Mouse (Mus musculus) heart, embryonic 16.5 days (tissue): Measurements from ENCODE around the gene AI182371. TPM values are rescaled to one million over a fixed set of nuclear protein-coding genes. Genes with fewer than 3 reads are reported as not detected.

Experiments
- ATAC-seq: fragments of 200-750 bp; cut with Nextera tagmentation; replicated peaks from 2 replicates; pipeline ENCODE4 v1.8.0; 2017; ENCODE audit warnings: moderate number of reproducible peaks; ENCODE audit not compliant: insufficient read depth, low FRiP score; ENCODE audit errors: extremely low read depth
- H3K27ac ChIP-seq: fragments of 300-500 bp; sonication (generic); 2 replicates; pipeline ENCODE4 v1.5.1; 2014; ENCODE audit warnings: mild to moderate bottlenecking, low read length, control low read depth, moderate library complexity
- H3K27me3 ChIP-seq: fragments of 300-500 bp; sonication (generic); 2 replicates; pipeline ENCODE4 v1.6.1; 2014; ENCODE audit warnings: low read length, mixed read lengths; ENCODE audit not compliant: control insufficient read depth, insufficient read depth
- H3K36me3 ChIP-seq: fragments of 300-500 bp; sonication (generic); 2 replicates; pipeline ENCODE4 v1.6.1; 2014; ENCODE audit not compliant: control insufficient read depth, insufficient read depth
- H3K4me1 ChIP-seq: fragments of 300-500 bp; sonication (generic); 2 replicates; pipeline ENCODE4 v1.6.1; 2014; ENCODE audit warnings: low read length, mixed read lengths; ENCODE audit not compliant: control insufficient read depth, insufficient read depth
- H3K4me2 ChIP-seq: fragments of 300-500 bp; sonication (generic); 2 replicates; pipeline ENCODE4 v1.6.1; 2014; ENCODE audit warnings: low read depth, mild to moderate bottlenecking, control low read depth, low read length
- H3K4me3 ChIP-seq: fragments of 300-500 bp; sonication (generic); 2 replicates; pipeline ENCODE4 v1.5.1; 2014; ENCODE audit warnings: mild to moderate bottlenecking, control low read depth, low read length
- H3K9ac ChIP-seq: fragments of 300-500 bp; sonication (generic); 2 replicates; pipeline ENCODE4 v1.6.1; 2014; ENCODE audit warnings: low read length, control low read depth
- H3K9me3 ChIP-seq: fragments of 300-500 bp; sonication (generic); replicated peaks from 2 replicates; pipeline ENCODE4 v1.6.1; 2016; ENCODE audit warnings: low read length; ENCODE audit not compliant: control insufficient read depth
- WGBS: fragments of 180-500 bp; shearing (Covaris S2); extraction: QIAGEN DNeasy Blood & Tissue Kit; methylation state at CpG from one replicate; pipeline ENCODE4 v1.1.7; 2014; 5-methylcytosine and 5-hydroxymethylcytosine counted together
- polyA plus RNA-seq: library from polyadenylated mRNA; unstranded; fragments of >200 nt; fragmentation: Nextera tagmentation; extraction: Ambion mirVana; gene quantifications from 2 replicates; pipeline ENCODE4 v1.2.1, GENCODE M21; 2015

AI182371 gene
- polyA plus RNA-seq, 1 experiment from 2014 or later, result 0.42 TPM

GRCm38 (mm10) chr2:35087418-35087817 lies 13.9 kb downstream of the AI182371 start:
- Histone ChIP-seq H3K4me2 (no peak overlapping the region), H3K27ac (no peak overlapping the region), H3K4me1 (no peaks in the 10 kb centered on the region), H3K4me3 (no peak overlapping the region), H3K9me3 (no peaks in the 10 kb centered on the region), H3K9ac (no peak overlapping the region), H3K27me3 (no peaks in the 10 kb centered on the region), H3K36me3 (no peaks in the 10 kb centered on the region)
- WGBS, result 66% methylated on average over 4 of the region's 4 CpGs
- no peak for ATAC-seq

GRCm38 (mm10) chr2:35079166-35079565 lies 22.2 kb downstream of the AI182371 start:
- 66% methylated on average over 6 of the region's 6 CpGs for WGBS
- Histone ChIP-seq H3K4me1 (no peaks in the 10 kb centered on the region), H3K27ac (no peak overlapping the region), H3K9me3 (no peaks in the 10 kb centered on the region), H3K9ac (no peak overlapping the region), H3K36me3 (no peaks in the 10 kb centered on the region), H3K27me3 (no peaks in the 10 kb centered on the region), H3K4me2 (no peak overlapping the region), H3K4me3 (no peak overlapping the region)
- no peak for ATAC-seq

DNA sequence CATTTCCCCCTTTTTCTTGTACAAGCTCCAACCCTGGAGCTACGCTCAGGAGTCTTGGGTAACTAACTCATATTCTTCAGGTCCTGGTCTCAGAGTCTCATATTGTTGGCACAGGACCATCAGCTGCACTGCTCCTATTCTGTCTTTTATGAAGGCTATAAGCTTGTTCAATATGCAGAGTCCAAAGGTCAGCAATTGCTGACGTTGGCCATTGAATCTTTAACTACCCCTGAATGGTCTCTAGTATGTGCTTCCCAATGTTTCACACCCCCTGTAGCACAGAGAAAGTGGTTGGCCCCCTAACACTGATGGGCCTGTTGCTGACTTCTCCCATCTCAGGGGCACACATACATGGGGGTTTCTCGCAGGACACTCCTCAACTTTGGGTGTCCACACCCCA lies 27.0 kb downstream of the AI182371 start:
- WGBS, result 88% methylated on average over 3 of the region's 3 CpGs
- no peaks in the 10 kb centered on the region for H3K9me3 ChIP-seq
- H3K9ac ChIP-seq, result no peak overlapping the region
- no peaks in the 10 kb centered on the region for H3K27me3 ChIP-seq
- H3K27ac ChIP-seq, result no peak overlapping the region
- H3K4me1 ChIP-seq, result no peaks in the 10 kb centered on the region
- H3K36me3 ChIP-seq, result no peaks in the 10 kb centered on the region
- no peak overlapping the region for H3K4me2 ChIP-seq
- no peak for ATAC-seq
- H3K4me3 ChIP-seq, result no peak overlapping the region

DNA sequence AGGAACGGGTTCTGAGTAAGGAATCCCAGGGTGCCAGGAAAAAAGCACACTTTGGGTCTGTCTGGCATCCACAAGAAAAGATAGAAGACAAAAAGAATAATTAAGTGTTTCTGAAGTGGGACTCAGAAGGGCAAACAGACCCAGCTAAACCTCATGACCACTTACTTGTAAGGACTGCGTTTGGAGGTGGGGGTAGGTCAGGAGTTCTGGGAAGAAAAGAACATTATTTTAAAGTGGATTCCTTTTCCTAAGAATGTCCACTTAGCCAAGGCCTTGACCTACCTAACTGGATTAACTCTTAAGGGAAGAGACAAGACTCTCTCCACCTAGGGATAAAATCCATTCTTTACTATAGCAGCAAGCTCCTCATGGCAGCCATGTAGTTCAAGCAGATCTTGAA lies 28.8 kb downstream of the AI182371 start:
- no peak for ATAC-seq
- Histone ChIP-seq H3K9me3 (no peaks in the 10 kb centered on the region), H3K4me2 (no peak overlapping the region), H3K4me1 (no peaks in the 10 kb centered on the region), H3K27me3 (no peaks in the 10 kb centered on the region), H3K36me3 (no peaks in the 10 kb centered on the region), H3K4me3 (no peak overlapping the region), H3K9ac (no peak overlapping the region), H3K27ac (no peak overlapping the region)
- WGBS, result 68% methylated on average over 2 of the region's 2 CpGs

GRCm38 (mm10) chr2:35070275-35070674 lies 31.1 kb downstream of the AI182371 start:
- ATAC-seq, result no peak
- Histone ChIP-seq H3K4me2 (no peak overlapping the region), H3K9ac (no peak overlapping the region), H3K4me1 (no peaks in the 10 kb centered on the region), H3K36me3 (no peaks in the 10 kb centered on the region), H3K4me3 (no peak overlapping the region), H3K9me3 (no peaks in the 10 kb centered on the region), H3K27ac (no peak overlapping the region), H3K27me3 (no peaks in the 10 kb centered on the region)
- WGBS, result 79% methylated on average over 4 of the region's 4 CpGs

- no peak overlapping the region for H3K4me2 ChIP-seq
- 95% methylated on average over 1 of the region's 1 CpGs for WGBS
- no peaks in the 10 kb centered on the region for H3K27me3 ChIP-seq
- no peak overlapping the region for H3K9ac ChIP-seq
- H3K36me3 ChIP-seq, result no peaks in the 10 kb centered on the region
- H3K27ac ChIP-seq, result no peak overlapping the region
- no peak overlapping the region for H3K4me3 ChIP-seq
- no peaks in the 10 kb centered on the region for H3K4me1 ChIP-seq
- no peak for ATAC-seq
- no peaks in the 10 kb centered on the region for H3K9me3 ChIP-seq
Measured at GRCm38 (mm10) chr2:35069124-35069523, 32.2 kb downstream of the AI182371 start.

- Histone ChIP-seq H3K27ac (no peak overlapping the region), H3K9me3 (no peaks in the 10 kb centered on the region), H3K36me3 (no peaks in the 10 kb centered on the region), H3K9ac (no peak overlapping the region), H3K4me1 (no peaks in the 10 kb centered on the region), H3K4me3 (no peak overlapping the region), H3K27me3 (no peaks in the 10 kb centered on the region), H3K4me2 (no peak overlapping the region)
- no peak for ATAC-seq
- WGBS, result 77% methylated on average over 11 of the region's 11 CpGs
Measured at GRCm38 (mm10) chr2:35067117-35067516, 34.2 kb downstream of the AI182371 start.

- H3K9me3 ChIP-seq, result no peaks in the 10 kb centered on the region
- no peak overlapping the region for H3K4me3 ChIP-seq
- H3K4me1 ChIP-seq, result no peaks in the 10 kb centered on the region
- no peak overlapping the region for H3K9ac ChIP-seq
- no peak overlapping the region for H3K27ac ChIP-seq
- no peaks in the 10 kb centered on the region for H3K36me3 ChIP-seq
- no peak overlapping the region for H3K4me2 ChIP-seq
- 80% methylated on average over 13 of the region's 13 CpGs for WGBS
- H3K27me3 ChIP-seq, result no peaks in the 10 kb centered on the region
- ATAC-seq, result no peak
Measured at GRCm38 (mm10) chr2:35066525-35067082, 34.7 kb downstream of the AI182371 start.

- no peaks in the 10 kb centered on the region for H3K4me1 ChIP-seq
- WGBS, result 81% methylated on average over 6 of the region's 6 CpGs
- no peak overlapping the region for H3K4me3 ChIP-seq
- no peaks in the 10 kb centered on the region for H3K9me3 ChIP-seq
- H3K27ac ChIP-seq, result no peak overlapping the region
- H3K4me2 ChIP-seq, result no peak overlapping the region
- no peak for ATAC-seq
- no peak overlapping the region for H3K9ac ChIP-seq
- no peaks in the 10 kb centered on the region for H3K36me3 ChIP-seq
- H3K27me3 ChIP-seq, result no peaks in the 10 kb centered on the region
Measured at GRCm38 (mm10) chr2:35063333-35064030, 37.9 kb downstream of the AI182371 start.
